Mouse (Mus musculus): ENCODE results near the gene Cnr1. TPM values are rescaled to one million over a fixed set of nuclear protein-coding genes. Genes with fewer than 3 reads are reported as not detected.

Cnr1 gene
- total RNA-seq (2021): under 1 TPM; 0.08 to 0.13 TPM

DNA sequence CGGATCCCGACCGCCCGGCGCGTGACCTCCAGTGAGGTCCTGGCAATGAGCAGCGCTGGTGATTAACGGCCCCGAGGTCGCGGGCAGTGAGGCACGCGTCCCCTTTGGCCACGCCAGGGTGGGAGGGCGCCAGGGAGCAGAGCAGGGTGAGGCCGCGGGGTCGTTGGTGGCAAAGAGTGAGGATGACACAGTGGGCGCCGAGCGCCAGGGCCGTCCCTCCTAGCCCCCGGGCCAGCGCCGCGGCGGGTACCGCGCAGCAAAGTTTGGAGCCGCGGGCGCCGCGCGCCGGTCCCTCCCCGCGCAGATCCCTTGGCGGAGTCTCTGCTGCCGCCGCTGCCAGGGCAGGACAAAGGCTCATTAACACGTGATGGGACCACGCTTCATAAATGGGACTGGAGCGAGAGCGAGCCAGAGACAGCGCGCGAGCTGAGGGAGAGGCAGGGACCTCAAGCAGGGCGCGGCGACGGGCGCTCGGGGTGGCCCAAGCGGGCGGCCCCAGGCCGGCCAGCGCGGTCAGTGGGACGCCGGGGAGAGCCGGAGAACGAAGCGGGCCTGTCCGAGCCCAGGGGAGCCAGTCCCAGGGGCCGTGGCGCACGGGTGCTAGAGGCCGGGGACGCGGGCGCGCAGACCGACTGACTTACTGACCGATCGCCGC lies at the start of gene Cnr1:
Gene Cnr1, plus strand, starts transcription at position 360 of the 655 bp plus-strand sequence.
- DNase-seq (ENCODE audit: low spot score): peak; percentile 16
- intact Hi-C loops (cut with DNase I): no loop called here

GRCm38 (mm10) chr4:33879944-33880343 lies 44.4 kb upstream of the Cnr1 start:
- DNase-seq (ENCODE audit: low spot score): no peak
- intact Hi-C loops (cut with DNase I): no loop called here

DNA sequence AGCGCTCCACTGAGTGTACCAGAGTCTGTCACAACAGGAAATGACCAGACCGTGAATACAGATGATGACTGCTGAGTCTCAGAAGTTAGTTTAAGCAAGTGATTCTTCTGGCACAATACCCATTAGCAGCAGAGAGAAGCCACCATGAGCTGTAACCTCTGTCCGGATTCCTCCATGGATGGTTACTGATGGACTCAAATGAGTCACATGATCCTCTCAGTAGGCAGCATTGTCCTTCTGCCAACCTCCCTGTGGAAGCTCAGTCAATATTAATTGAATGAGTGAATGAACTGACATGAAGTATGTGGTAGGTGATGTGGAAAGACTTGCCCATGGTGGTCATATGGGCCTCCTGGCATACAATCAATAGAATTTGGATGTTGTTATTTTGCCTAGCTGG lies 38.4 kb upstream of the Cnr1 start:
- intact Hi-C loops (cut with DNase I): no loop called here
- DNase-seq (ENCODE audit: low spot score): no peak

- no peak for DNase-seq (ENCODE audit: low spot score)
- intact Hi-C loops (cut with DNase I): no loop called here
Measured at GRCm38 (mm10) chr4:33889976-33890375, 34.4 kb upstream of the Cnr1 start.

GRCm38 (mm10) chr4:33892178-33892869 lies 32.1 kb upstream of the Cnr1 start:
- intact Hi-C loops (cut with DNase I): no loop called here
- DNase-seq (ENCODE audit: low spot score): no peak

GRCm38 (mm10) chr4:33893841-33894240 lies 30.6 kb upstream of the Cnr1 start:
- intact Hi-C loops (cut with DNase I): no loop called here
- DNase-seq (ENCODE audit: low spot score): no peak

GRCm38 (mm10) chr4:33895046-33895445 lies 29.3 kb upstream of the Cnr1 start:
- intact Hi-C loops (cut with DNase I): no loop called here
- no peak for DNase-seq (ENCODE audit: low spot score)

- DNase-seq (ENCODE audit: low spot score): no peak
- intact Hi-C loops (cut with DNase I): no loop called here
Measured at GRCm38 (mm10) chr4:33895491-33895890, 28.9 kb upstream of the Cnr1 start.

GRCm38 (mm10) chr4:33901659-33902058 lies 22.7 kb upstream of the Cnr1 start:
- intact Hi-C loops (cut with DNase I): no loop called here

DNA sequence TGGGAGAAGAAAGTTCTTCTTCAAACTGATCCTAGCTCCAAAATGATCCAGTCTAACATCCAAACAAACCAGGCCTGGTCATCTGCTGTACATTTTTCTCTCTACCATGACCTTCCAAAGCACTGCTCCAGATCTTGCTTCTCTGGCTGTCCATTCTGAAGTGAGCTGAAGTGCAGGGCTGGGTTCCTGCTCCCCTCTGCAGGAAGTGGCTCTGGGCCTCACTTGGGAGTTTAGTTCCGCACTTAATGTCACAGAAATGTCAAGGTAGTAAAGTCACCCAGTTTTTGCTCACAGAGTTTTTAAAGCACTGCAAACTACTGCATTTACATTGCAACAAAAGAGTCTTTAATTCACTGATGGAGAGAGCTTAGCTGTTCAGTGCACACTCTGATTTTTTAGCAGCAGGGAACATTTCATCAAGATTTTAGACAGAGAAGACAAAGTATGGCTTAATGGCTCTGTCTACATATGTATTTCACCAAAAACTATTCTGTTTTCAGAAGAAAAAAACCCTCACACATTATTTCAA lies 20.5 kb upstream of the Cnr1 start:
- intact Hi-C loops (cut with DNase I): no loop called here
- DNase-seq (ENCODE audit: low spot score): no peak

More at GRCm38 (mm10) chr4:33901659-33902058, 22.7 kb upstream of the Cnr1 start:
- no peak for DNase-seq (ENCODE audit: low spot score)

DNA sequence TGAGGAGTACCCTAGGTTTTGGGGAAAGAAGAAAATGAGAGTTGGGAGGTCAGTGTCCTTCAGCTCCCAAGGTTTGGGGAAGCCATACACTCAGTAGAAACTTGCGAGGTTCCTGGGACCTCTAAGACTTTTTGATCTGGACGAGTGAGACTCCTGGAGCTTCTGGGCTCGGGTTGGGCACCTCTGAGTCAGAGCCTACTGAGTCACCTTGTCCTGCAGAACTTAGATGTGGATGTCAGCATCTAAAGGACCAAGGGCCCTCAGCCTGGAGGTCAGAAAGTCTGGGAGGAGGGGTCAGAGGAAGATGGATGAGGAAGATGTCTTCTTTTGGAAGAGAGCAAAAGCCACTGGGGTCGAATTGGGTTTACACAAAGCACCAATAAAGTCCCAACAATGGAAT lies 19.6 kb upstream of the Cnr1 start:
- intact Hi-C loops (cut with DNase I): no loop called here
- no peak for DNase-seq (ENCODE audit: low spot score)

- intact Hi-C loops (cut with DNase I): no loop called here
- no peak for DNase-seq (ENCODE audit: low spot score)
Measured at GRCm38 (mm10) chr4:33908786-33909185, 15.6 kb upstream of the Cnr1 start.

DNA sequence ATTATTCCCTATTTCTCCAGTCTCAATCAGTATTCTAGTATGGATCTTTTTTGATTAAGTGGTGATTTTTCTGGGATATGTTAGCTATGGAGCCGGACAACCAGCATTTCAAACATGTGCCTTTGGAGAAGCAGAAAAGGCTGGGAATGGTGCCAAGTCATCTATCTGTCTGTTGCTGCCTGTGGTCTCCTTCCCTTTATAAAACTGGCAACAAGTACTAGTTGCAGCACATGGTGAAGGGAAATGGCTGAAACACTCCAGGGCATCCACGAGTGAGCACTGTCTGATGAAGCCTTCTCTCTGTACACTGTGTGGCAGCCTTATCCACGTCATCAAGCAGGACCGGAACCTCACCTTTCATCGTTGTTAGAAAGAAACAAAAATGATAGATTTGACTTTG lies 8.7 kb upstream of the Cnr1 start:
- intact Hi-C loops (cut with DNase I): no loop called here
- no peak for DNase-seq (ENCODE audit: low spot score)

DNA sequence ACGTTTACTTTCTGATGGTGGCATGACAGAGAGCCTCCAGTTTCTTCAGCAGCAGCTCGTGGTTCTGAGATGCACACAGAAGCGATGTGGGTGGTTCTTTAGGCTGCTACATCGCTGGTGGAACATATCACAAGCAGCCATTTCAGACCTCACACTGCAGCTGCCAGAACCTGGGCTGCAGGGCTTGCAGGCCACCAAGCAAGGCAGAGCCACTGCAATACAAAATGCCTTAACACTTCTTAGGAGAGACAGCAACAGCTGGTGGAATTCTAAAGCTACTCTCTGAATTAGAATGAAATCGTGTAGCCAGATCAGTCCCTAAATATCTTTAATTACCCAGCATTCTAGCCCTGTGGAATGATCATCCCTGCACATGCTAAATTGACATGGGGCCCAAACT lies 3.6 kb upstream of the Cnr1 start:
- no peak for DNase-seq (ENCODE audit: low spot score)
- intact Hi-C loops (cut with DNase I): no loop called here

DNA sequence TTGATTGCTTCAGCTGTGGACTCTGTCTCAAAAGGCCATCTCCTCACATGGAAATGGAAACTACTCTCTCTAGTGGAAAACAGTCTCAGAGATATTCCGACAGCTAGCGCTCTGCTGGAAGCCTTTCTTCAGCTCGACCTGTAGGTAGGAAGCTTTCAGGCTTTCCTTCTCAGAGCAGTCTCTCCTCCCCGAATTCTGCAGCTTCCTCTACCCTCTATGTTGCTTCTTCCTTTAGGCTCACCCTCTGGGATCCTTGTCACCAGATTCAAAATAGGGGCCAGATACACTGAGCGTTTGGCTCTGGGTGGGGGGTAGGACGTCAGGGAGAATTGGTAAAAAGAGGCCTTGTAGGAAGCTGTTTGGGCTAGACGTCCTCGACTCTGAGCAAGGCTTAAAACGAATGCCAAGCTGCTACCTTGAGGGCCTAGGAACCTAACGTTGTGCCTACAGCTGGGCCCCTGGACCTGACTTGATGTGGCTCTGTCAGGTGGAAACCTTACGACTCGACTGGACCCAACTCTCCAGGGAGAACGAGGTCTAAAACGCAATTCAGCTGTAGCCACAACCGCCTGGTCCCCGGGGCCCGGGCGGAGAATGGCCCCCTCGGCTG lies 1.1 kb upstream of the Cnr1 start:
- no peak for DNase-seq (ENCODE audit: low spot score)
- intact Hi-C loops (cut with DNase I): no loop called here

DNA sequence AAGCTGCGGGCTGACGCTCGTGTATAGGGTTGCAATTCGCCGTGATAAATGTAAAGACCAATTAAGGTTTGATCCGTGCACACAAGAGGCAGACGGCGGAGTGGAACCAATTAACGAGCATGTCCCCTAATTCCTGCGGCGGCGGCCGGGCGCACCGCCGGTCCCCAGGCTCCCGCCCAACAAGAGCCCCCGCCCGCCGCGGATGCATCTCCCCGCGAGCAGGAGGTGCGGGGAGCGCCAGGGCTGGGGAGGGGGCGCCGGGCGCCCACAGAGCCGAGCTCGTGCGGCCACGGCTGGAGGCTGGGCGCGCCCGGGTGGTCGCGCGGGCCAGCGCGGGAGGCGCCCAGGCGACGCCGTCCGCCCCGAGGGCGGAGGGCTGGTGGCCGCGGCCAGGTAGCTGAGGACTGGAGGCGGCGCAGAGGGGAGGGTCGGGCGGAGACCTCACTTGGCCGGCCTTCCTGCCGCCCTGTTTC lies 596 bp upstream of the Cnr1 start:
- intact Hi-C loops (cut with DNase I): no loop called here
- DNase-seq (ENCODE audit: low spot score): no peak

- intact Hi-C loops (cut with DNase I): no loop called here
- no peak for DNase-seq (ENCODE audit: low spot score)
Measured at GRCm38 (mm10) chr4:33924889-33925245, 474 bp downstream of the Cnr1 start.

DNA sequence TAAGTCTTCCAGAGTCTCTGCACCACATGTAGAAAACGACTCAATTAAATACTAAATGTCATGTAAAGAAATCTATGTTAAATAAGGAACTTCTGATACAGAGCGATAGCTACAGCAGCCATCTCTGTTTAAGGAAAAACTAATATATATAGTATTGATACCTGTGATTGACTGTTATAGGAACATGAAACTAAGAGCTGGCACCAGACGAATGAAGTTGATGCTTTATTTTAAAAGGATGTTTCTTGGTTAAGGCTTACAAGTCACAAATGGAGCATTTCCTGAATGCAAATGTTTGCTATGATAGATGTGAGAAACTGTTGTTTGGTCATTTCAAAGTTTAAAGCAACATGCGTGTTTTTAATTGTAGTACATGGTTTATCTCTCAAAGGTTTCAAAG lies 1.1 kb downstream of the Cnr1 start:
- no peak for DNase-seq (ENCODE audit: low spot score)
- intact Hi-C loops (cut with DNase I): no loop called here

- intact Hi-C loops (cut with DNase I): no loop called here
Measured at GRCm38 (mm10) chr4:33926010-33926409, 1.6 kb downstream of the Cnr1 start.

GRCm38 (mm10) chr4:33926730-33927263 lies 2.4 kb downstream of the Cnr1 start:
- intact Hi-C loops (cut with DNase I): no loop called here
- DNase-seq (ENCODE audit: low spot score): no peak

More at GRCm38 (mm10) chr4:33926010-33926409, 1.6 kb downstream of the Cnr1 start:
- no peak for DNase-seq (ENCODE audit: low spot score)

GRCm38 (mm10) chr4:33927644-33928043 lies 3.3 kb downstream of the Cnr1 start:
- intact Hi-C loops (cut with DNase I): no loop called here
- DNase-seq (ENCODE audit: low spot score): no peak

Measured in heart, postnatal 25 days (tissue).